Mouse (Mus musculus): Measurements from ENCODE around the gene Acad12.
"Not testable (repeated sequence)": the region's sequence is repeated elsewhere in the genome, so short reads cannot be mapped to it uniquely, and the experiment has no call there.

The Acad12 gene

GRCm38 (mm10) chr5:121614921-121615320 is 3.8 kb downstream of the Acad12 start:
- DNase-seq (ENCODE audit: extremely low read depth, low read depth, low spot score): not testable (repeated sequence)

GRCm38 (mm10) chr5:121612036-121612435 is 6.7 kb downstream of the Acad12 start:
- no peak for DNase-seq (ENCODE audit: extremely low read depth, low read depth, low spot score)

GRCm38 (mm10) chr5:121609556-121610135 is 9.1 kb downstream of the Acad12 start:
- DNase-seq (ENCODE audit: extremely low read depth, low read depth, low spot score): not testable (repeated sequence)

GRCm38 (mm10) chr5:121606151-121606550 is 12.6 kb downstream of the Acad12 start:
- DNase-seq (ENCODE audit: extremely low read depth, low read depth, low spot score): no peak

GRCm38 (mm10) chr5:121603815-121604214 is 14.9 kb downstream of the Acad12 start:
- not testable (repeated sequence) for DNase-seq (ENCODE audit: extremely low read depth, low read depth, low spot score)

- DNase-seq (ENCODE audit: extremely low read depth, low read depth, low spot score): no peak
Measured at GRCm38 (mm10) chr5:121601547-121602299, 17.0 kb downstream of the Acad12 start.

- no peak for DNase-seq (ENCODE audit: extremely low read depth, low read depth, low spot score)
Measured at GRCm38 (mm10) chr5:121598871-121599610, 19.7 kb downstream of the Acad12 start.

GRCm38 (mm10) chr5:121597991-121598537 is 20.7 kb downstream of the Acad12 start:
- no peak for DNase-seq (ENCODE audit: extremely low read depth, low read depth, low spot score)

- no peak for DNase-seq (ENCODE audit: extremely low read depth, low read depth, low spot score)
Measured at GRCm38 (mm10) chr5:121597332-121597731, 21.4 kb downstream of the Acad12 start.

GRCm38 (mm10) chr5:121596226-121596625 is 22.5 kb downstream of the Acad12 start:
- no peak for DNase-seq (ENCODE audit: extremely low read depth, low read depth, low spot score)

GRCm38 (mm10) chr5:121595758-121596157 is 23.0 kb downstream of the Acad12 start:
- DNase-seq (ENCODE audit: extremely low read depth, low read depth, low spot score): no peak

GRCm38 (mm10) chr5:121594714-121595313 is 23.9 kb downstream of the Acad12 start:
- no peak for DNase-seq (ENCODE audit: extremely low read depth, low read depth, low spot score)

- DNase-seq (ENCODE audit: extremely low read depth, low read depth, low spot score): no peak
Measured at GRCm38 (mm10) chr5:121593451-121594401, 25.0 kb downstream of the Acad12 start, which contains the start of gene Aldh2. Aldh2 (minus strand) TSS chr5:121593824.

- DNase-seq (ENCODE audit: extremely low read depth, low read depth, low spot score): no peak
Measured at GRCm38 (mm10) chr5:121592816-121593407, 25.8 kb downstream of the Acad12 start.

- DNase-seq (ENCODE audit: extremely low read depth, low read depth, low spot score): no peak
Measured at GRCm38 (mm10) chr5:121592064-121592815, 26.5 kb downstream of the Acad12 start.

GRCm38 (mm10) chr5:121591417-121592063 is 27.2 kb downstream of the Acad12 start:
- DNase-seq (ENCODE audit: extremely low read depth, low read depth, low spot score): peak; percentile 98

- no peak for DNase-seq (ENCODE audit: extremely low read depth, low read depth, low spot score)
Measured at GRCm38 (mm10) chr5:121589928-121590327, 28.8 kb downstream of the Acad12 start.

- no peak for DNase-seq (ENCODE audit: extremely low read depth, low read depth, low spot score)
Measured at GRCm38 (mm10) chr5:121586400-121587039, 32.2 kb downstream of the Acad12 start.

Measured in fat pad, adult 2 months (tissue).